Mouse (Mus musculus) kidney, postnatal 25 days (tissue): ENCODE results near the gene March6.

ENCODE experiments used
- DNase-seq, 2 experiments: peaks; one replicate each; pipeline ENCODE4 v3.0.0; 2021; ENCODE audit warnings: mixed read lengths in 2 of 2

March6 gene

GRCm38 (mm10) chr15:31542013-31542958 lies 11.4 kb upstream of the March6 start:
- DNase-seq, result peak; percentile 65 to 77

- no peak for DNase-seq
These were observed 9.6 kb upstream of the March6 start for GRCm38 (mm10) chr15:31540513-31540802.

- DNase-seq, result no peak
These were observed 9.0 kb upstream of the March6 start for GRCm38 (mm10) chr15:31539643-31540512.

GRCm38 (mm10) chr15:31538346-31538745 lies 7.5 kb upstream of the March6 start:
- no peak for DNase-seq

GRCm38 (mm10) chr15:31537706-31538105 lies 6.9 kb upstream of the March6 start:
- no peak for DNase-seq

GRCm38 (mm10) chr15:31536051-31536737 lies 5.3 kb upstream of the March6 start:
- no peak for DNase-seq

- no peak for DNase-seq
These were observed 4.5 kb upstream of the March6 start for GRCm38 (mm10) chr15:31535259-31535855.

- DNase-seq, result no peak
These were observed 3.8 kb upstream of the March6 start for GRCm38 (mm10) chr15:31534421-31535258.

GRCm38 (mm10) chr15:31533529-31533928 lies 2.7 kb upstream of the March6 start:
- no peak for DNase-seq

GRCm38 (mm10) chr15:31532331-31533021 lies 1.6 kb upstream of the March6 start:
- DNase-seq, result no peak

- DNase-seq, result no peak
These were observed 835 bp upstream of the March6 start for GRCm38 (mm10) chr15:31531446-31532330.

- peak; percentile 44 to 69 for DNase-seq
These were observed 818 bp downstream of the March6 start for GRCm38 (mm10) chr15:31529811-31530658.

GRCm38 (mm10) chr15:31529103-31529502 lies 1.8 kb downstream of the March6 start:
- no peak for DNase-seq

- no peak for DNase-seq
These were observed 2.4 kb downstream of the March6 start for GRCm38 (mm10) chr15:31528477-31528876.

- DNase-seq, result no peak
These were observed 4.4 kb downstream of the March6 start for GRCm38 (mm10) chr15:31526463-31526862.

- DNase-seq, result no peak
These were observed 11.9 kb downstream of the March6 start for GRCm38 (mm10) chr15:31519000-31519399.

GRCm38 (mm10) chr15:31518371-31518770 lies 12.5 kb downstream of the March6 start:
- DNase-seq, result no peak

- DNase-seq, result no peak
These were observed 13.7 kb downstream of the March6 start for GRCm38 (mm10) chr15:31517186-31517585.

- DNase-seq, result no peak
These were observed 19.1 kb downstream of the March6 start for GRCm38 (mm10) chr15:31511795-31512194.
